Mouse (Mus musculus): ENCODE results near the gene Hist2h2bb. TPM values are rescaled to one million over a fixed set of nuclear protein-coding genes. Genes with fewer than 3 reads are reported as not detected.

The Hist2h2bb gene
- 175 to 207 TPM (median 186 TPM) in 4 replicates for total RNA-seq (2023)

GRCm38 (mm10) chr3:96269511-96270474 is at the start of gene Hist2h2bb:
TSS of gene Hist2h2bb (plus strand) at chr3:96269752.

GRCm38 (mm10) chr3:96220765-96221639 is 48.5 kb upstream of the Hist2h2bb start, which contains the start of the genes Hist2h2ac and Hist2h2be:
TSS of gene Hist2h2ac (minus strand) at chr3:96220880.
TSS of gene Hist2h2be (plus strand) at chr3:96221119.

GRCm38 (mm10) chr3:96238954-96239793 is 30.4 kb upstream of the Hist2h2bb start, which contains the start of gene Hist2h3c2:
TSS of gene Hist2h3c2 (minus strand) at chr3:96239127.

GRCm38 (mm10) chr3:96239949-96240798 is 29.4 kb upstream of the Hist2h2bb start, which contains the start of gene Hist2h2aa2:
TSS of gene Hist2h2aa2 (minus strand) at chr3:96240276.

GRCm38 (mm10) chr3:96245003-96245886 is 24.3 kb upstream of the Hist2h2bb start, which contains the start of gene Hist2h2aa1:
TSS of gene Hist2h2aa1 (plus strand) at chr3:96245497.

GRCm38 (mm10) chr3:96246427-96246856 is 23.1 kb upstream of the Hist2h2bb start, which contains the start of gene Hist2h3c1:
TSS of gene Hist2h3c1 (plus strand) at chr3:96246685.

GRCm38 (mm10) chr3:96262979-96263550 is 6.5 kb upstream of the Hist2h2bb start, which contains the start of gene Hist2h4:
TSS of gene Hist2h4 (minus strand) at chr3:96263311.

GRCm38 (mm10) chr3:96268051-96268775 is 1.3 kb upstream of the Hist2h2bb start, which contains the start of gene Hist2h3b:
TSS of gene Hist2h3b (plus strand) at chr3:96268654.

GRCm38 (mm10) chr3:96293787-96294186 is 24.2 kb downstream of the Hist2h2bb start, which contains the start of gene Fcgr1:
TSS of gene Fcgr1 (minus strand) at chr3:96293969.

Other genes starting within 250 kb of the Hist2h2bb start
- gene Vps45, start 211.3 kb upstream of the Hist2h2bb start, total RNA-seq (2023): 11.6 to 26.4 TPM (median 18.2 TPM) in 4 replicates
- gene Otud7b, start 165.2 kb upstream of the Hist2h2bb start, total RNA-seq (2023): 47.2 to 62.4 TPM (median 53.9 TPM) in 4 replicates
- 1.3 to 3.2 TPM (median 2.4 TPM) in 4 replicates for gene Mtmr11, start 107.7 kb upstream of the Hist2h2bb start, total RNA-seq (2023)
- gene Sf3b4, start 97.4 kb upstream of the Hist2h2bb start, total RNA-seq (2023): 85.7 to 87.5 TPM (median 86.2 TPM) in 4 replicates
- gene Sv2a, start 88.6 kb upstream of the Hist2h2bb start, total RNA-seq (2023): 2.4 to 3.8 TPM (median 3.1 TPM) in 4 replicates
- 7.2 to 11.9 TPM (median 10.7 TPM) in 4 replicates for gene Bola1, start 50.0 kb upstream of the Hist2h2bb start, total RNA-seq (2023)
- gene Hist2h2ab, start 49.9 kb upstream of the Hist2h2bb start, total RNA-seq (2023): 2.1 to 10.6 TPM (median 3.9 TPM) in 4 replicates
- 96.9 to 100 TPM (median 98.5 TPM) in 4 replicates for gene Hist2h2ac, start 48.9 kb upstream of the Hist2h2bb start, total RNA-seq (2023)
- 4.1 to 5.4 TPM (median 4.6 TPM) in 4 replicates for gene Hist2h2be, start 48.6 kb upstream of the Hist2h2bb start, total RNA-seq (2023)
- 0.88 to 3.2 TPM (median 2.5 TPM) in 4 replicates for gene Hist2h3c2, start 30.6 kb upstream of the Hist2h2bb start, total RNA-seq (2023)
- gene Hist2h2aa2, start 29.5 kb upstream of the Hist2h2bb start, total RNA-seq (2023): 616 to 700 TPM (median 656 TPM) in 4 replicates
- gene Hist2h2aa1, start 24.3 kb upstream of the Hist2h2bb start, total RNA-seq (2023): 5.5 to 24.6 TPM (median 10.3 TPM) in 3 of 4 replicates, not detected in the other
- not detected in 4 replicates for gene Hist2h3c1, start 23.1 kb upstream of the Hist2h2bb start, total RNA-seq (2023)
- 48.7 to 60.4 TPM (median 57.4 TPM) in 4 replicates for gene Hist2h4, start 6.4 kb upstream of the Hist2h2bb start, total RNA-seq (2023)
- gene Hist2h3b, start 1.1 kb upstream of the Hist2h2bb start, total RNA-seq (2023): 132 to 189 TPM (median 159 TPM) in 4 replicates
- gene Fcgr1, start 24.2 kb downstream of the Hist2h2bb start, total RNA-seq (2023): 0.30 to 1.0 TPM (median 0.38 TPM) in 4 replicates
- gene BC107364, start 182.6 kb downstream of the Hist2h2bb start, total RNA-seq (2023): not detected in 4 replicates